ENCODE assay signal across 27 mouse cellular contexts in genomic region chr2:61732802-61733486, GRCm38 (mm10). TPM values are rescaled to one million over a fixed set of nuclear protein-coding genes. Genes with fewer than 3 reads are reported as not detected.
DNase-seq lines count a peak whose midpoint lies in the region; ATAC-seq lines count a peak whose summit lies in the region.
"Had no signal": no experiment of that assay in that cellular context is flagged by ENCODE, and none has a peak within 500 bp of the region (broad histone marks: within the 10 kb centered on the region; RNA-seq: fewer than 3 reads in every experiment).

No protein-coding gene starts in this region.

- 0 out of 2 replicates have a peak, but pooled peaks have one; percentile 60 for ATAC-seq in forebrain, embryonic 12.5 days (ENCODE audit: low FRiP score)
- 0 out of 2 replicates have a peak, but pooled peaks have one; percentile 44 for ATAC-seq in neural tube, embryonic 14.5 days (ENCODE audit: low read depth)
- ATAC-seq in neural tube, embryonic 15.5 days (ENCODE audit: low FRiP score): no peak
- ATAC-seq: hindbrain, postnatal 0 days; intestine, embryonic 16.5 days; midbrain, embryonic 16.5 days had no signal

- H3K9me3 ChIP-seq in forebrain, embryonic 12.5 days: no peaks in the 10 kb centered on the region
- no peaks in the 10 kb centered on the region for H3K9me3 ChIP-seq in forebrain, embryonic 10.5 days
- H3K9me3 ChIP-seq in neural tube, embryonic 14.5 days (ENCODE audit: control insufficient read depth, low read length): no peaks in the 10 kb centered on the region
- no peaks in the 10 kb centered on the region for H3K9me3 ChIP-seq in neural tube, embryonic 15.5 days (replicated peaks)
- H3K9me3 ChIP-seq: embryonic facial prominence, embryonic 10.5 days; heart, embryonic 13.5 days; limb, embryonic 10.5 days; liver, embryonic 15.5 days; lung, embryonic 15.5 days; megakaryocyte, embryonic 14.5 days; stomach, embryonic 15.5 days had no signal

- no peak for DNase-seq in forebrain, embryonic 10.5 days (ENCODE audit: extremely low spot score, low spot score)
- peak; percentile 43 for DNase-seq in layer of hippocampus, adult 9-11 months
- DNase-seq in gastrocnemius, postnatal 10 days: no peak
- DNase-seq in left cerebral cortex, postnatal 4 days: no peak
- DNase-seq: adrenal gland, postnatal 10 days; cerebellum, adult 9-10 months; gastrocnemius, postnatal 25 days; heart, adult 18-20 months; heart, postnatal 14 days; kidney, postnatal 36 days; liver; lung, postnatal 36 days; thymus, adult 18-20 months; thymus, postnatal 36 days had no signal

- H3K4me3 ChIP-seq in forebrain, embryonic 12.5 days (replicated peaks): no peak overlapping the region
- no peak overlapping the region for H3K4me3 ChIP-seq in forebrain, embryonic 10.5 days
- no peak overlapping the region for H3K4me3 ChIP-seq in neural tube, embryonic 14.5 days (ENCODE audit: low read depth, low read length)
- no peak overlapping the region for H3K4me3 ChIP-seq in neural tube, embryonic 15.5 days (replicated peaks)
- H3K4me3 ChIP-seq: embryonic facial prominence, embryonic 10.5 days; heart, embryonic 13.5 days; limb, embryonic 10.5 days; liver, embryonic 15.5 days; lung, embryonic 15.5 days; megakaryocyte, embryonic 14.5 days; stomach, embryonic 15.5 days had no signal

- WGBS in forebrain, embryonic 12.5 days: 59% methylated on average over 11 of the region's 11 CpGs
- 90% methylated on average over 11 of the region's 11 CpGs for WGBS in forebrain, embryonic 10.5 days
- 57% methylated on average over 11 of the region's 11 CpGs for WGBS in neural tube, embryonic 14.5 days
- WGBS in neural tube, embryonic 15.5 days: 55% methylated on average over 11 of the region's 11 CpGs

- H3K27me3 ChIP-seq in forebrain, embryonic 12.5 days: no peaks in the 10 kb centered on the region
- H3K27me3 ChIP-seq in forebrain, embryonic 10.5 days (ENCODE audit: poor library complexity, severe bottlenecking): no peaks in the 10 kb centered on the region
- no peaks in the 10 kb centered on the region for H3K27me3 ChIP-seq in neural tube, embryonic 14.5 days (ENCODE audit: control insufficient read depth, insufficient read depth, low read length)
- no peaks in the 10 kb centered on the region for H3K27me3 ChIP-seq in neural tube, embryonic 15.5 days (replicated peaks)
- H3K27me3 ChIP-seq: heart, embryonic 13.5 days; liver, embryonic 15.5 days; lung, embryonic 15.5 days; megakaryocyte, embryonic 14.5 days; stomach, embryonic 15.5 days had no signal

- peaks cover 6% of the 10 kb centered on the region; the same call in 1 of the 2 replicates for H3K4me1 ChIP-seq in forebrain, embryonic 12.5 days
- H3K4me1 ChIP-seq in forebrain, embryonic 10.5 days: peaks cover 5% of the 10 kb centered on the region; the same call in 1 of the 2 replicates
- H3K4me1 ChIP-seq in neural tube, embryonic 14.5 days (ENCODE audit: control insufficient read depth, insufficient read depth, low read length): no peaks in the 10 kb centered on the region
- H3K4me1 ChIP-seq in neural tube, embryonic 15.5 days: 0 out of 2 replicates have a peak, but pooled peaks cover 2% of the 10 kb centered on the region
- H3K4me1 ChIP-seq: embryonic facial prominence, embryonic 10.5 days; limb, embryonic 10.5 days; lung, embryonic 15.5 days; stomach, embryonic 15.5 days had no signal

- 0 out of 2 replicates have a peak overlapping the region, but pooled peaks have one; percentile 33 for H3K27ac ChIP-seq in forebrain, embryonic 12.5 days
- H3K27ac ChIP-seq in forebrain, embryonic 10.5 days: no peak overlapping the region
- H3K27ac ChIP-seq in neural tube, embryonic 14.5 days (ENCODE audit: low read depth, low read length): no peak overlapping the region
- H3K27ac ChIP-seq in neural tube, embryonic 15.5 days (replicated peaks): no peak overlapping the region
- H3K27ac ChIP-seq: embryonic facial prominence, embryonic 10.5 days; heart, embryonic 13.5 days; hindbrain, postnatal 0 days; limb, embryonic 10.5 days; liver, embryonic 15.5 days; lung, embryonic 15.5 days; stomach, embryonic 15.5 days had no signal

- peaks cover 12% of the 10 kb centered on the region; the same call in 1 of the 2 replicates for H3K36me3 ChIP-seq in forebrain, embryonic 12.5 days (replicated peaks)
- peaks cover 19% of the 10 kb centered on the region for H3K36me3 ChIP-seq in forebrain, embryonic 10.5 days (replicated peaks)
- H3K36me3 ChIP-seq in neural tube, embryonic 14.5 days (ENCODE audit: control insufficient read depth, insufficient read depth, low read length): no peaks in the 10 kb centered on the region
- H3K36me3 ChIP-seq in neural tube, embryonic 15.5 days: no peaks in the 10 kb centered on the region
- H3K36me3 ChIP-seq: lung, embryonic 15.5 days; stomach, embryonic 15.5 days had no signal

- no peak overlapping the region for H3K9ac ChIP-seq in forebrain, embryonic 12.5 days
- no peak overlapping the region for H3K9ac ChIP-seq in neural tube, embryonic 14.5 days (replicated peaks; ENCODE audit: low read depth, low read length)
- no peak overlapping the region for H3K9ac ChIP-seq in neural tube, embryonic 15.5 days (replicated peaks)
- H3K9ac ChIP-seq: heart, embryonic 13.5 days; liver, embryonic 15.5 days; lung, embryonic 15.5 days; stomach, embryonic 15.5 days had no signal

- H3K4me2 ChIP-seq in forebrain, embryonic 12.5 days: no peak overlapping the region
- no peak overlapping the region for H3K4me2 ChIP-seq in neural tube, embryonic 14.5 days (ENCODE audit: low read depth, low read length)
- no peak overlapping the region for H3K4me2 ChIP-seq in neural tube, embryonic 15.5 days
- H3K4me2 ChIP-seq: heart, embryonic 13.5 days; liver, embryonic 15.5 days; lung, embryonic 15.5 days; stomach, embryonic 15.5 days had no signal

- intact Hi-C loops in left cerebral cortex, postnatal 4 days (cut with DNase I): no loop called here

RNA-seq across cellular contexts. Expression of gene Psmd14, which starts 21.4 kb away (rescaled TPM):
- 265 and 271 TPM in 2 replicates for polyA plus RNA-seq in forebrain, embryonic 12.5 days (2016; fragmentation: Nextera tagmentation; extraction: Ambion mirVana)
- polyA plus RNA-seq in forebrain, embryonic 10.5 days (2016; fragmentation: Nextera tagmentation; extraction: Ambion mirVana): 287 and 291 TPM in 2 replicates
- polyA plus RNA-seq in neural tube, embryonic 14.5 days (2014; fragmentation: Nextera tagmentation; extraction: Ambion mirVana): 222 and 226 TPM in 2 replicates
- 189 and 190 TPM in 2 replicates for polyA plus RNA-seq in neural tube, embryonic 15.5 days (2015; fragmentation: Nextera tagmentation; extraction: Ambion mirVana)
- total RNA-seq in gastrocnemius, postnatal 10 days (2021): 10 to 100 TPM; 89.2 to 89.4 TPM
- total RNA-seq in left cerebral cortex, postnatal 4 days (2021): 100 to 1,000 TPM; 136 to 146 TPM
